In the genomic region with DNA sequence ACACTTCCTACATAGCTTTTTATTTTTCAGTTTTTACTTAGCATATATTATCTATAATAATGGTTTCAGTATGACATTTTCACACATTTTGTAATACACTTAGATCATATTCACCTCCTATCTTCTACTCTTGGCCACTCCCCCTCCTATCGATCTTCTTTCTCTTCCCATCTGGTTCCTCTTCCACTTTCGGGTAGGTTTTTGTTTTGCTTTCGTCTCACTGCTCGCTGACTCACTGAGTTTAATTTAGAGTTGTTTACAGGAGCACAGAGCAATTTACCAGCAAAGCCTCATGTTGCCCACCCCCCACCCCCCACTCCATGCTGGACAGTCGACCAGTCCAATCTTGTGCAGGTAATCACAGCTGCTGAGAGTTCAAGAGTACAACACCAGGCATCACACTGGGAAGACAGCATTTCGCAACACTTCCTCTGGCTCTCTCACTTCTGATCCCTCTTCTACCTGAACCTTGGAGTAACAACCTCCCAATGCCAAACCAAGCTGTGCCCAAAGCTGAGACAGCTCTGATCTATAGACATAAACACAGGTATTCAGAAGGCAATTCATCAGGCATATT, we compare ENCODE assay signal across 16 mouse cellular contexts. TPM values are rescaled to one million over a fixed set of nuclear protein-coding genes. Genes with fewer than 3 reads are reported as not detected.
DNase-seq lines count a peak whose midpoint lies in the region; ATAC-seq and TF ChIP-seq lines count a peak whose summit lies in the region.
"Had no signal": no experiment of that assay in that cellular context is flagged by ENCODE, and none has a peak within 500 bp of the region (broad histone marks: within the 10 kb centered on the region; RNA-seq: fewer than 3 reads in every experiment).

No protein-coding gene starts in this region.

- in situ Hi-C loops in CH12.LX (cut with MboI; ENCODE audit: low pct_ligation_motif_present, low pct_unique_long_range_greater_than_20kb, low sequenced_read_pairs), result loop anchor here (5.0 kb wide), 1 partner anchor 38 kb away; a partner anchor contains a TSS

- peak overlapping the region; percentile 56 for H3K4me2 ChIP-seq in CH12.LX (ENCODE audit: insufficient read depth, low read depth, poor library complexity, severe bottlenecking)
- H3K4me2 ChIP-seq in intestine, embryonic 15.5 days (replicated peaks), result no peak overlapping the region
- H3K4me2 ChIP-seq in forebrain, embryonic 16.5 days (ENCODE audit: low read length), result no peak overlapping the region
- H3K4me2 ChIP-seq: neural tube, embryonic 12.5 days had no signal

- 32% methylated on average over 6 of the region's 6 CpGs for WGBS in intestine, embryonic 15.5 days
- WGBS in heart, adult 2 months, result 45% methylated on average over 6 of the region's 6 CpGs
- WGBS in forebrain, embryonic 16.5 days, result 81% methylated on average over 6 of the region's 6 CpGs

- H3K79me2 ChIP-seq in CH12.LX (replicated peaks; ENCODE audit: control insufficient read depth, extremely low read depth, insufficient read depth, poor library complexity, severe bottlenecking), result no peaks in the 10 kb centered on the region
- no peaks in the 10 kb centered on the region for H3K79me2 ChIP-seq in heart, adult 2 months (replicated peaks; ENCODE audit: control insufficient read depth, insufficient read depth, low read length)

- peaks cover 7 to 14% of the 10 kb centered on the region in 2 experiments for H3K4me1 ChIP-seq in CH12.LX (ENCODE audit: control insufficient read depth in 1 of 2, insufficient read depth in 2 of 2)
- H3K4me1 ChIP-seq in intestine, embryonic 15.5 days (replicated peaks), result no peaks in the 10 kb centered on the region
- H3K4me1 ChIP-seq in megakaryocyte, embryonic 14.5 days, result peaks cover 9% of the 10 kb centered on the region
- H3K4me1 ChIP-seq in heart, adult 2 months (ENCODE audit: control insufficient read depth, insufficient read depth, low read length), result no peaks in the 10 kb centered on the region
- no peaks in the 10 kb centered on the region for H3K4me1 ChIP-seq in forebrain, embryonic 16.5 days (replicated peaks; ENCODE audit: control insufficient read depth, insufficient read depth, low read length)
- H3K4me1 ChIP-seq: limb, embryonic 10.5 days; neural tube, embryonic 12.5 days had no signal

- H3K27me3 ChIP-seq in CH12.LX (replicated peaks), result no peaks in the 10 kb centered on the region
- H3K27me3 ChIP-seq in intestine, embryonic 15.5 days (replicated peaks), result no peaks in the 10 kb centered on the region
- no peaks in the 10 kb centered on the region for H3K27me3 ChIP-seq in megakaryocyte, embryonic 14.5 days (replicated peaks)
- no peaks in the 10 kb centered on the region for H3K27me3 ChIP-seq in heart, adult 2 months (ENCODE audit: control insufficient read depth, insufficient read depth, low read length)
- no peaks in the 10 kb centered on the region for H3K27me3 ChIP-seq in forebrain, embryonic 16.5 days (replicated peaks; ENCODE audit: control insufficient read depth, insufficient read depth, low read length)
- H3K27me3 ChIP-seq: neural tube, embryonic 12.5 days had no signal

- ATAC-seq in intestine, embryonic 15.5 days, result peak; percentile 75
- ATAC-seq in forebrain, embryonic 16.5 days, result no peak

- H3K9me3 ChIP-seq in CH12.LX (replicated peaks; ENCODE audit: low read length), result no peaks in the 10 kb centered on the region
- no peaks in the 10 kb centered on the region for H3K9me3 ChIP-seq in intestine, embryonic 15.5 days
- no peaks in the 10 kb centered on the region for H3K9me3 ChIP-seq in megakaryocyte, embryonic 14.5 days
- no peaks in the 10 kb centered on the region for H3K9me3 ChIP-seq in forebrain, embryonic 16.5 days (ENCODE audit: control insufficient read depth, low read length)
- H3K9me3 ChIP-seq: limb, embryonic 10.5 days; neural tube, embryonic 12.5 days had no signal

- peak overlapping the region; percentile 79 for H3K27ac ChIP-seq in CH12.LX (ENCODE audit: insufficient read depth, low read depth)
- no peak overlapping the region for H3K27ac ChIP-seq in intestine, embryonic 15.5 days
- no peak overlapping the region for H3K27ac ChIP-seq in heart, adult 2 months
- H3K27ac ChIP-seq in forebrain, embryonic 16.5 days (ENCODE audit: low read length), result no peak overlapping the region
- H3K27ac ChIP-seq: limb, embryonic 10.5 days; neural tube, embryonic 12.5 days; stomach, postnatal 0 days had no signal

- peak; percentile 87 for DNase-seq in A20 (ENCODE audit: low read depth, low spot score)
- peak; percentile 73 for DNase-seq in CH12.LX (ENCODE audit: extremely low read depth)
- no peak for DNase-seq in right cerebral cortex, postnatal 10 days (ENCODE audit: low spot score in 2 of 2)
- no peak for DNase-seq in right cerebral cortex, adult 2 months (ENCODE audit: low spot score in 2 of 2)
- DNase-seq in heart, adult 2 months, result no peak
- DNase-seq: cerebellum, postnatal 36 days; heart, postnatal 4 days; kidney, adult 9 months; layer of hippocampus, adult 9-11 months; right cerebral cortex, postnatal 14 days had no signal

- TF ChIP-seq POLR2A in CH12.LX (IDR thresholded peaks at IDR 0.05; ENCODE audit: low read depth, low read length), result no peak
- no peak for TF ChIP-seq POLR2A in heart, adult 2 months (IDR thresholded peaks at IDR 0.05; ENCODE audit: insufficient read depth, low read depth, low read length)

- no peaks in the 10 kb centered on the region for H3K36me3 ChIP-seq in CH12.LX (replicated peaks in 1 of 2; ENCODE audit: control insufficient read depth in 1 of 2, insufficient read depth in 1 of 2, low read length in 1 of 2)
- H3K36me3 ChIP-seq in intestine, embryonic 15.5 days, result no peaks in the 10 kb centered on the region
- H3K36me3 ChIP-seq in megakaryocyte, embryonic 14.5 days (replicated peaks; ENCODE audit: low read length), result no peaks in the 10 kb centered on the region
- no peaks in the 10 kb centered on the region for H3K36me3 ChIP-seq in heart, adult 2 months (ENCODE audit: control insufficient read depth, insufficient read depth, low read length)
- no peaks in the 10 kb centered on the region for H3K36me3 ChIP-seq in forebrain, embryonic 16.5 days (ENCODE audit: control insufficient read depth, insufficient read depth)
- H3K36me3 ChIP-seq: limb, embryonic 10.5 days; neural tube, embryonic 12.5 days had no signal

- H3K9ac ChIP-seq in CH12.LX (ENCODE audit: insufficient read depth, low read depth), result peak overlapping the region; percentile 53; the same call in 1 of the 2 replicates
- H3K9ac ChIP-seq in intestine, embryonic 15.5 days, result no peak overlapping the region
- no peak overlapping the region for H3K9ac ChIP-seq in heart, adult 2 months (ENCODE audit: low read depth, low read length)
- no peak overlapping the region for H3K9ac ChIP-seq in forebrain, embryonic 16.5 days (replicated peaks; ENCODE audit: low read depth, low read length)
- H3K9ac ChIP-seq: neural tube, embryonic 12.5 days had no signal

- no peak for TF ChIP-seq RAD21 in CH12.LX (IDR thresholded peaks at IDR 0.05; ENCODE audit: low read depth, low read length)

- TF ChIP-seq CTCF in CH12.LX (conservative IDR thresholded peaks at IDR 0.05 in 1 of 2, IDR thresholded peaks at IDR 0.05 in 1 of 2; ENCODE audit: low read depth in 2 of 2, low read length in 2 of 2), result no peak
- no peak for TF ChIP-seq CTCF in heart, adult 2 months (IDR thresholded peaks at IDR 0.05)

- peak overlapping the region in 2 of 3 experiments; percentile 38 for H3K4me3 ChIP-seq in CH12.LX (replicated peaks in 1 of 3; ENCODE audit: low read depth in 2 of 3, low read length in 2 of 3, poor library complexity in 1 of 3)
- H3K4me3 ChIP-seq in intestine, embryonic 15.5 days (replicated peaks), result no peak overlapping the region
- peak overlapping the region; percentile 74 for H3K4me3 ChIP-seq in megakaryocyte, embryonic 14.5 days (replicated peaks)
- H3K4me3 ChIP-seq in heart, adult 2 months, result no peak overlapping the region
- H3K4me3 ChIP-seq in forebrain, embryonic 16.5 days (replicated peaks; ENCODE audit: low read length), result no peak overlapping the region
- H3K4me3 ChIP-seq: limb, embryonic 10.5 days; neural tube, embryonic 12.5 days had no signal

- peak; percentile 24; the same call in 1 of the 2 replicates for TF ChIP-seq EP300 in CH12.LX (IDR thresholded peaks at IDR 0.05; ENCODE audit: low read length)
- TF ChIP-seq EP300 in heart, adult 2 months (IDR thresholded peaks at IDR 0.05; ENCODE audit: insufficient read depth, low read depth, low read length), result no peak

- dilution Hi-C loops in CH12.LX (cut with MboI; ENCODE audit: extremely low pct_ligation_motif_present, extremely low pct_unique_long_range_greater_than_20kb, low sequenced_read_pairs), result no loop called here

- intact Hi-C loops in heart, adult 2 months (cut with DNase I), result no loop called here

TF ChIP-seq in CH12.LX, 34 proteins besides CTCF, POLR2A, EP300 and RAD21 (continues in another document):
- TF ChIP-seq SIN3A (IDR thresholded peaks at IDR 0.05; ENCODE audit: low read length) (peak; percentile 45; the same call in 1 of the 2 replicates), MAX (IDR thresholded peaks at IDR 0.05; ENCODE audit: low read length) (no peak), PAX5 (IDR thresholded peaks at IDR 0.05; ENCODE audit: low read length) (no peak), USF2 (conservative IDR thresholded peaks at IDR 0.05; ENCODE audit: low read depth, low read length) (no peak), KAT2A (IDR thresholded peaks at IDR 0.05; ENCODE audit: insufficient replicate concordance, low read length) (no peak), MXI1 (IDR thresholded peaks at IDR 0.05; ENCODE audit: low read depth, low read length) (peak; percentile 48), ZKSCAN1 (IDR thresholded peaks at IDR 0.05; ENCODE audit: borderline replicate concordance, low read depth, low read length) (no peak), NRF1 (IDR thresholded peaks at IDR 0.05; ENCODE audit: low read depth, low read length) (no peak), RCOR1 (conservative IDR thresholded peaks at IDR 0.05; ENCODE audit: low read depth, low read length) (no peak), GABPA (IDR thresholded peaks at IDR 0.05; ENCODE audit: insufficient replicate concordance, low read depth, low read length) (no peak), ZC3H11A (IDR thresholded peaks at IDR 0.05; ENCODE audit: low read depth, low read length) (no peak), CHD1 (IDR thresholded peaks at IDR 0.05; ENCODE audit: low read depth, low read length) (no peak), NELFE (IDR thresholded peaks at IDR 0.05; ENCODE audit: low read depth, low read length) (no peak), E2F4 (IDR thresholded peaks at IDR 0.05; ENCODE audit: insufficient replicate concordance, low read depth, low read length) (no peak)

RNA-seq across cellular contexts. Expression of a gene that starts 39.1 kb away (rescaled TPM):
- total RNA-seq in CH12.LX (2012; rRNA removed) (25.3 and 28.6 TPM in 2 replicates), CH12.LX (2014; rRNA removed) (22.6 and 23.7 TPM in 2 replicates)
- polyA plus RNA-seq in CH12.LX (2012; ENCODE audit: insufficient read length, low read depth), result 119 and 149 TPM in 2 replicates
- polyA plus RNA-seq in intestine, embryonic 15.5 days (2015; fragmentation: Nextera tagmentation; extraction: Ambion mirVana), result 48.9 and 49.5 TPM in 2 replicates
- 476 and 713 TPM in 2 replicates for polyA plus RNA-seq in megakaryocyte, embryonic 14.5 days (2012; ENCODE audit: insufficient read depth, low replicate concordance)
- total RNA-seq in heart, adult 2 months (2021), result 10 to 100 TPM; 38.7 to 54.0 TPM
- polyA plus RNA-seq in heart, adult 2 months (2012; rRNA removed), result 22.2 and 23.8 TPM in 2 replicates
- 55.9 and 65.7 TPM in 2 replicates for polyA plus RNA-seq in forebrain, embryonic 16.5 days (2015; fragmentation: Nextera tagmentation; extraction: Ambion mirVana)

Comparison
In these comparisons a context has a peak if more than half of its experiments do, and no peak if none do; other contexts are left out.
1. DNase-seq: peak in A20 (single experiment) and CH12.LX (single experiment); none in right cerebral cortex, postnatal 10 days (0 of 2), right cerebral cortex, adult 2 months (0 of 2) and heart, adult 2 months (0 of 2).
2. H3K4me3 ChIP-seq: peak in CH12.LX (2 of 3) and megakaryocyte, embryonic 14.5 days (single experiment); none in intestine, embryonic 15.5 days (single experiment), heart, adult 2 months (single experiment) and forebrain, embryonic 16.5 days (single experiment).